9 mouse cellular contexts compared by ENCODE assay signal in genomic region chr6:128433566-128433965, GRCm38 (mm10). TPM values are rescaled to one million over a fixed set of nuclear protein-coding genes. Genes with fewer than 3 reads are reported as not detected.
"Had no signal": no experiment of that assay in that cellular context is flagged by ENCODE, and none has a peak within 500 bp of the region (broad histone marks: within the 10 kb centered on the region; RNA-seq: fewer than 3 reads in every experiment).

No protein-coding gene starts in this region.

- ATAC-seq: liver, embryonic 12.5 days; midbrain, embryonic 16.5 days had no signal

- DNase-seq: kidney, postnatal 14 days; lung, embryonic 14.5 days; lung, postnatal 10 days; retina, postnatal 1 day had no signal

RNA-seq across cellular contexts. Expression of gene Gm44596, which starts 58.3 kb away (rescaled TPM):
- total RNA-seq: layer of hippocampus, postnatal 25 days; left cerebral cortex, adult 2 months; left cerebral cortex, postnatal 14 days had no signal
